Mouse (Mus musculus): ENCODE results near the gene Golga2.

DNA sequence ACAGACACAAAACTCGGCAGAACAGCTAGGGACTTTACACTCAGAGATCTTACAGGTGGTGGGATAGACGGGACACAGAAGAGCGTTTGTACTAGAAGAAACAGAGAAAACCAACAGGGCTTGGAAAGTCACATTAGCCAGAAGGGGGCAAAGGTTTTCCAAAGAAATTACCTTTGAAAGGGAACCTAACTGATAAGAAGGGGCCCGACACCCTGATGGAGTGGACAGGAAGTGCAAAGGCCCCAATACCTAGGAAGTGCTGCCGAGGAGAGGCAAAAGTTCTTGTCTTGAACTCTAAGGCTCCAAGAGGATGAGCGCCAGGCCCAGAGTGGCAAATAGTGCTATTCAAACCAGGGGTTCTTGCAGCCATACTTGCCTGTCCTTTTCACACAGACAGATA, 66.7 kb downstream of the Golga2 start:
- no peak for TF ChIP-seq POLR2A (IDR thresholded peaks at IDR 0.05; ENCODE audit: insufficient read depth, low read length)
- no peak for TF ChIP-seq CTCF (IDR thresholded peaks at IDR 0.05; ENCODE audit: low read depth, low read length)

All from ES-Bruce4 (cell line).